Mouse (Mus musculus): ENCODE results near the gene Hnrnpll.

GRCm38 (mm10) chr17:80091879-80092549, 29.9 kb upstream of the Hnrnpll start:
- TF ChIP-seq GATA1 (IDR thresholded peaks at IDR 0.05; ENCODE audit: borderline replicate concordance, low read length) = no peak
- no peak for TF ChIP-seq FLI1 (IDR thresholded peaks at IDR 0.05; ENCODE audit: low read length)

All from megakaryocyte, embryonic 14.5 days (primary cell).